Mouse (Mus musculus) embryonic facial prominence, embryonic 15.5 days (tissue): ENCODE data around the gene Cga. TPM values are rescaled to one million over a fixed set of nuclear protein-coding genes. Genes with fewer than 3 reads are reported as not detected.

Experiments
- ATAC-seq: fragments of 200-750 bp; cut with Nextera tagmentation; 2 replicates; pipeline ENCODE4 v1.8.0; 2017; ENCODE audit warnings: low read depth, moderate TSS enrichment; ENCODE audit not compliant: insufficient number of reproducible peaks, low FRiP score, low TSS enrichment
- H3K27ac ChIP-seq: fragments of 300-500 bp; sonication (generic); replicated peaks from 2 replicates; pipeline ENCODE4 v1.5.1; 2015; ENCODE audit warnings: mild to moderate bottlenecking, inconsistent platforms
- H3K27me3 ChIP-seq: fragments of 300-500 bp; sonication (generic); 2 replicates; pipeline ENCODE4 v1.6.1; 2015; ENCODE audit warnings: inconsistent platforms
- H3K36me3 ChIP-seq: fragments of 300-500 bp; sonication (generic); 2 replicates; pipeline ENCODE4 v1.6.1; 2015; ENCODE audit warnings: mild to moderate bottlenecking, inconsistent platforms
- H3K4me1 ChIP-seq: fragments of 300-500 bp; sonication (generic); 2 replicates; pipeline ENCODE4 v1.6.1; 2015; ENCODE audit warnings: inconsistent platforms
- H3K4me2 ChIP-seq: fragments of 300-500 bp; sonication (generic); replicated peaks from 2 replicates; pipeline ENCODE4 v1.6.1; 2015; ENCODE audit warnings: mild to moderate bottlenecking, inconsistent platforms
- H3K4me3 ChIP-seq: fragments of 300-500 bp; sonication (generic); replicated peaks from 2 replicates; pipeline ENCODE4 v1.5.1; 2015; ENCODE audit warnings: mild to moderate bottlenecking, inconsistent platforms
- H3K9ac ChIP-seq: fragments of 300-500 bp; sonication (generic); 2 replicates; pipeline ENCODE4 v1.6.1; 2015; ENCODE audit warnings: inconsistent platforms
- H3K9me3 ChIP-seq: fragments of 300-500 bp; sonication (generic); replicated peaks from 2 replicates; pipeline ENCODE4 v1.6.1; 2016; ENCODE audit warnings: inconsistent platforms
- WGBS: fragments of 180-500 bp; shearing (Covaris S2); methylation state at CpG from one replicate; pipeline ENCODE4 v1.1.7; 2015; 5-methylcytosine and 5-hydroxymethylcytosine counted together
- polyA plus RNA-seq: library from polyadenylated mRNA; unstranded; fragments of >200 nt; fragmentation: Nextera tagmentation; extraction: Ambion mirVana; gene quantifications from 2 replicates; pipeline ENCODE4 v1.2.1, GENCODE M21; 2015

Cga gene
- 0.60 and 0.92 TPM in 2 replicates for polyA plus RNA-seq

GRCm38 (mm10) chr4:34893479-34893878 lies at the start of gene Cga:
Gene Cga (plus strand): TSS chr4:34893779.
- Histone ChIP-seq H3K4me3 (no peak within 1 kb of the TSS), H3K36me3 (no peaks in the 10 kb centered on the region), H3K27ac (no peak within 1 kb of the TSS), H3K9ac (no peak within 1 kb of the TSS), H3K27me3 (peaks cover 29% of the 10 kb centered on the region), H3K4me2 (no peak within 1 kb of the TSS), H3K4me1 (no peaks in the 10 kb centered on the region), H3K9me3 (no peaks in the 10 kb centered on the region)
- ATAC-seq = no peak
- 36% methylated on average over 1 of the region's 1 CpGs for WGBS

- ATAC-seq = no peak
- no peak overlapping the region for H3K4me2 ChIP-seq
- no peak overlapping the region for H3K9ac ChIP-seq
- 96% methylated on average over 1 of the region's 1 CpGs for WGBS
- H3K4me1 ChIP-seq = peaks cover 15% of the 10 kb centered on the region; the same call in 1 of the 2 replicates
- no peaks in the 10 kb centered on the region for H3K9me3 ChIP-seq
- no peaks in the 10 kb centered on the region for H3K27me3 ChIP-seq
- no peak overlapping the region for H3K27ac ChIP-seq
- peaks cover under 1% of the 10 kb centered on the region; the same call in 1 of the 2 replicates for H3K36me3 ChIP-seq
- no peak overlapping the region for H3K4me3 ChIP-seq
These were observed 49.7 kb upstream of the Cga start for GRCm38 (mm10) chr4:34843839-34844238.

- Histone ChIP-seq H3K27ac (no peak overlapping the region), H3K4me1 (peaks cover 14% of the 10 kb centered on the region; the same call in 1 of the 2 replicates), H3K9ac (no peak overlapping the region), H3K4me3 (no peak overlapping the region), H3K36me3 (peaks cover 9% of the 10 kb centered on the region; the same call in 1 of the 2 replicates), H3K4me2 (no peak overlapping the region), H3K9me3 (no peaks in the 10 kb centered on the region), H3K27me3 (no peaks in the 10 kb centered on the region)
- WGBS = 89% methylated on average over 6 of the region's 6 CpGs
- ATAC-seq = no peak
These were observed 45.8 kb upstream of the Cga start for GRCm38 (mm10) chr4:34847679-34848309.

- Histone ChIP-seq H3K9ac (no peak overlapping the region), H3K27me3 (no peaks in the 10 kb centered on the region), H3K27ac (no peak overlapping the region), H3K9me3 (no peaks in the 10 kb centered on the region; the same call in 1 of the 2 replicates), H3K4me1 (no peaks in the 10 kb centered on the region), H3K4me3 (no peak overlapping the region), H3K4me2 (no peak overlapping the region), H3K36me3 (peaks cover 17% of the 10 kb centered on the region)
- ATAC-seq = no peak
- 89% methylated on average over 2 of the region's 2 CpGs for WGBS
These were observed 43.4 kb upstream of the Cga start for GRCm38 (mm10) chr4:34850156-34850555.

GRCm38 (mm10) chr4:34852051-34852450 lies 41.5 kb upstream of the Cga start:
- Histone ChIP-seq H3K27ac (no peak overlapping the region), H3K4me2 (no peak overlapping the region), H3K4me3 (no peak overlapping the region), H3K9me3 (no peaks in the 10 kb centered on the region; the same call in 1 of the 2 replicates), H3K4me1 (no peaks in the 10 kb centered on the region), H3K27me3 (no peaks in the 10 kb centered on the region), H3K36me3 (peaks cover 17% of the 10 kb centered on the region), H3K9ac (no peak overlapping the region)
- 93% methylated on average over 7 of the region's 7 CpGs for WGBS
- ATAC-seq = no peak

- no peak for ATAC-seq
- WGBS = 18% methylated on average over 1 of the region's 1 CpGs
- Histone ChIP-seq H3K27ac (no peak overlapping the region), H3K27me3 (no peaks in the 10 kb centered on the region), H3K4me1 (peaks cover 9% of the 10 kb centered on the region), H3K9me3 (no peaks in the 10 kb centered on the region; the same call in 1 of the 2 replicates), H3K36me3 (peaks cover 17% of the 10 kb centered on the region), H3K9ac (no peak overlapping the region), H3K4me2 (no peak overlapping the region), H3K4me3 (no peak overlapping the region)
These were observed 37.6 kb upstream of the Cga start for GRCm38 (mm10) chr4:34855966-34856365.

- no peak overlapping the region for H3K4me3 ChIP-seq
- H3K27me3 ChIP-seq = no peaks in the 10 kb centered on the region
- H3K27ac ChIP-seq = no peak overlapping the region
- peaks cover 4% of the 10 kb centered on the region; the same call in 1 of the 2 replicates for H3K36me3 ChIP-seq
- ATAC-seq = no peak
- H3K9ac ChIP-seq = no peak overlapping the region
- 88% methylated on average over 3 of the region's 3 CpGs for WGBS
- peaks cover 9% of the 10 kb centered on the region for H3K4me1 ChIP-seq
- H3K9me3 ChIP-seq = no peaks in the 10 kb centered on the region
- no peak overlapping the region for H3K4me2 ChIP-seq
These were observed 34.7 kb upstream of the Cga start for GRCm38 (mm10) chr4:34858903-34859302.

GRCm38 (mm10) chr4:34859416-34859815 lies 34.2 kb upstream of the Cga start:
- H3K27ac ChIP-seq = no peak overlapping the region
- no peak overlapping the region for H3K9ac ChIP-seq
- H3K36me3 ChIP-seq = no peaks in the 10 kb centered on the region
- H3K4me2 ChIP-seq = no peak overlapping the region
- no peak overlapping the region for H3K4me3 ChIP-seq
- H3K27me3 ChIP-seq = no peaks in the 10 kb centered on the region
- no peaks in the 10 kb centered on the region for H3K9me3 ChIP-seq
- H3K4me1 ChIP-seq = peaks cover 9% of the 10 kb centered on the region
- 91% methylated on average over 3 of the region's 3 CpGs for WGBS
- ATAC-seq = no peak

GRCm38 (mm10) chr4:34861438-34861837 lies 32.1 kb upstream of the Cga start:
- 81% methylated on average over 3 of the region's 3 CpGs for WGBS
- ATAC-seq = no peak

GRCm38 (mm10) chr4:34869813-34870212 lies 23.8 kb upstream of the Cga start:
- no peak for ATAC-seq
- no peaks in the 10 kb centered on the region for H3K9me3 ChIP-seq
- H3K27ac ChIP-seq = no peak overlapping the region
- no peak overlapping the region for H3K9ac ChIP-seq
- H3K4me3 ChIP-seq = no peak overlapping the region
- 82% methylated on average over 3 of the region's 3 CpGs for WGBS
- no peak overlapping the region for H3K4me2 ChIP-seq
- no peaks in the 10 kb centered on the region for H3K27me3 ChIP-seq
- no peaks in the 10 kb centered on the region for H3K36me3 ChIP-seq
- no peaks in the 10 kb centered on the region for H3K4me1 ChIP-seq

More at GRCm38 (mm10) chr4:34861438-34861837, 32.1 kb upstream of the Cga start:
- Histone ChIP-seq H3K27me3 (no peaks in the 10 kb centered on the region), H3K9me3 (no peaks in the 10 kb centered on the region), H3K4me3 (no peak overlapping the region), H3K9ac (no peak overlapping the region), H3K36me3 (no peaks in the 10 kb centered on the region), H3K27ac (no peak overlapping the region), H3K4me2 (no peak overlapping the region), H3K4me1 (peaks cover 9% of the 10 kb centered on the region)

- H3K9ac ChIP-seq = no peak overlapping the region
- no peak overlapping the region for H3K27ac ChIP-seq
- no peaks in the 10 kb centered on the region; the same call in 1 of the 2 replicates for H3K9me3 ChIP-seq
- H3K36me3 ChIP-seq = peaks cover 11% of the 10 kb centered on the region
- no peak for ATAC-seq
- no peak overlapping the region for H3K4me2 ChIP-seq
- 92% methylated on average over 4 of the region's 4 CpGs for WGBS
- H3K4me3 ChIP-seq = no peak overlapping the region
- no peaks in the 10 kb centered on the region for H3K4me1 ChIP-seq
- H3K27me3 ChIP-seq = no peaks in the 10 kb centered on the region
These were observed 20.6 kb upstream of the Cga start for GRCm38 (mm10) chr4:34872896-34873495.
